Mouse (Mus musculus) forebrain, embryonic 12.5 days (tissue): ENCODE measurements around the gene Rd3l. TPM values are rescaled to one million over a fixed set of nuclear protein-coding genes. Genes with fewer than 3 reads are reported as not detected.

ENCODE experiments used
- ATAC-seq: fragments of 200-750 bp; cut with Nextera tagmentation; 2 replicates; pipeline ENCODE4 v1.8.0; 2017; ENCODE audit warnings: moderate TSS enrichment; ENCODE audit not compliant: low FRiP score
- H3K27ac ChIP-seq: fragments of 300-500 bp; sonication (generic); 2 replicates; pipeline ENCODE4 v1.5.1; 2016; ENCODE audit warnings: mild to moderate bottlenecking
- H3K27me3 ChIP-seq: fragments of 300-500 bp; sonication (generic); 2 replicates; pipeline ENCODE4 v1.6.1; 2016; ENCODE audit warnings: mild to moderate bottlenecking
- H3K36me3 ChIP-seq: fragments of 300-500 bp; sonication (generic); replicated peaks from 2 replicates; pipeline ENCODE4 v1.6.1; 2016; ENCODE audit warnings: mild to moderate bottlenecking
- H3K4me1 ChIP-seq: fragments of 300-500 bp; sonication (generic); 2 replicates; pipeline ENCODE4 v1.6.1; 2016
- H3K4me2 ChIP-seq: fragments of 300-500 bp; sonication (generic); 2 replicates; pipeline ENCODE4 v1.6.1; 2016; ENCODE audit warnings: mild to moderate bottlenecking, moderate library complexity
- H3K4me3 ChIP-seq: fragments of 300-500 bp; sonication (generic); replicated peaks from 2 replicates; pipeline ENCODE4 v1.5.1; 2016; ENCODE audit warnings: mild to moderate bottlenecking
- H3K9ac ChIP-seq: fragments of 300-500 bp; sonication (generic); 2 replicates; pipeline ENCODE4 v1.6.1; 2016; ENCODE audit warnings: mild to moderate bottlenecking
- H3K9me3 ChIP-seq: fragments of 300-500 bp; sonication (generic); 2 replicates; pipeline ENCODE4 v1.6.1; 2016
- WGBS: fragments of 180-500 bp; shearing (Covaris S2); methylation state at CpG from one replicate; pipeline ENCODE4 v1.1.7; 2016; 5-methylcytosine and 5-hydroxymethylcytosine counted together
- polyA plus RNA-seq: library from polyadenylated mRNA; unstranded; fragments of >200 nt; fragmentation: Nextera tagmentation; extraction: Ambion mirVana; gene quantifications from 2 replicates; pipeline ENCODE4 v1.2.1, GENCODE M21; 2016

Gene Rd3l
- polyA plus RNA-seq, 1 experiment from 2014 or later, result not detected

DNA sequence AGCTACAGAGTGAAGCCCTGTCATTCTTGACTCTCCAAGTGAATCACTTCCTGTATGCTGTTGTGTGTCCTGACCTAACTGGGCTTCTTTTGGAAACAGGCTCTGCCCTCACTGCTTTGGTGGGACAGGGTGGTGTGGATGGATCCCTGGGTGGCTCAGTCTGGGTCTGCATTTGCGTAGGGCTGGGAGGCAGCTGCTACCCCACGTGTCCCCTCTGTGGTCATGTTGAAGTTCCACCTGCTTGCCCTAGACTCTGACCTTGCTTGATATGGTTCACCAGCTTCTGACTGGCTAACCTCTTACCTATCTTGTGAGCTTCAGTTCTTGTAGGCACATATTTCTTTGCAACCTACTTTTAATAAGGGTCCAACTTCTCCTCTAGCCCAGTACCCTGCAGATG lies 14.0 kb upstream of the Rd3l start:
- WGBS, result 91% methylated on average over 2 of the region's 2 CpGs
- Histone ChIP-seq H3K36me3 (no peaks in the 10 kb centered on the region), H3K27me3 (no peaks in the 10 kb centered on the region), H3K4me3 (no peak overlapping the region), H3K4me1 (no peaks in the 10 kb centered on the region), H3K27ac (no peak overlapping the region), H3K4me2 (no peak overlapping the region), H3K9ac (no peak overlapping the region), H3K9me3 (no peaks in the 10 kb centered on the region)
- ATAC-seq, result no peak

GRCm38 (mm10) chr12:111992626-111993025 lies 11.5 kb upstream of the Rd3l start:
- Histone ChIP-seq H3K36me3 (no peaks in the 10 kb centered on the region), H3K27ac (no peak overlapping the region), H3K4me3 (no peak overlapping the region), H3K27me3 (no peaks in the 10 kb centered on the region), H3K9ac (no peak overlapping the region), H3K4me2 (no peak overlapping the region), H3K4me1 (no peaks in the 10 kb centered on the region), H3K9me3 (no peaks in the 10 kb centered on the region)
- 90% methylated on average over 5 of the region's 5 CpGs for whole genome bisulfite sequencing
- ATAC-seq, result no peak

- WGBS, result 50% methylated on average over 9 of the region's 9 CpGs
- Histone ChIP-seq H3K27me3 (no peaks in the 10 kb centered on the region), H3K9ac (no peak overlapping the region), H3K4me2 (no peak overlapping the region), H3K9me3 (no peaks in the 10 kb centered on the region), H3K4me3 (no peak overlapping the region), H3K4me1 (no peaks in the 10 kb centered on the region), H3K36me3 (no peaks in the 10 kb centered on the region), H3K27ac (no peak overlapping the region)
- no peak for ATAC-seq
Observed at GRCm38 (mm10) chr12:111986756-111987155, 5.6 kb upstream of the Rd3l start.

- ATAC-seq, result no peak
- Histone ChIP-seq H3K4me1 (no peaks in the 10 kb centered on the region), H3K9ac (no peak overlapping the region), H3K4me3 (no peak overlapping the region), H3K27ac (no peak overlapping the region), H3K4me2 (no peak overlapping the region), H3K9me3 (no peaks in the 10 kb centered on the region), H3K36me3 (no peaks in the 10 kb centered on the region), H3K27me3 (no peaks in the 10 kb centered on the region)
- WGBS, result 80% methylated on average over 2 of the region's 2 CpGs
Observed at GRCm38 (mm10) chr12:111983165-111983564, 2.0 kb upstream of the Rd3l start.

DNA sequence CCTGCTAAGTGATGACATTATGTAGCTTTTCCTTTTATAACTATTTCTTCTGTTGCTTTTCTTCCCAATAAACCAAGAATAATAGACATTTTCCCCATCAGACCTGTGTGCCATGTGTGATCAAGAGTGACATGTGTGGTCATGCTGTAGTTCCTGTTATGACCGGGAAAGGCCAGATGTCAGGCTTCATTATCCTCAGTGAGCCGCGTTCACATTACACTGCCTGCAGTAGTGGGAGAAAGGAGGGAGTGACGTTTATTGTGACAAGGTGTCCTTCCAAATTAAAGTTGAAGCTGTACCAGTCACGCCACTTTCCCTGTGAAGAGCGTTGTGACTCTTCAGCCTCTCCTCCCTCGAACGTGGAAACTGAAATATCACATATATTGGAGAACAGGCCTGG lies 714 bp upstream of the Rd3l start:
- Histone ChIP-seq H3K36me3 (no peaks in the 10 kb centered on the region), H3K4me3 (no peak overlapping the region), H3K4me1 (no peaks in the 10 kb centered on the region), H3K9ac (no peak overlapping the region), H3K4me2 (no peak overlapping the region), H3K27me3 (no peaks in the 10 kb centered on the region), H3K27ac (no peak overlapping the region), H3K9me3 (no peaks in the 10 kb centered on the region)
- no peak for ATAC-seq
- 79% methylated on average over 8 of the region's 8 CpGs for WGBS

- no peaks in the 10 kb centered on the region for H3K36me3 ChIP-seq
- ATAC-seq, result no peak
- H3K9ac ChIP-seq, result no peak overlapping the region
- no peaks in the 10 kb centered on the region for H3K4me1 ChIP-seq
- H3K4me2 ChIP-seq, result no peak overlapping the region
- H3K9me3 ChIP-seq, result no peaks in the 10 kb centered on the region
- 85% methylated on average over 6 of the region's 6 CpGs for WGBS
- no peak overlapping the region for H3K4me3 ChIP-seq
- no peak overlapping the region for H3K27ac ChIP-seq
- no peaks in the 10 kb centered on the region for H3K27me3 ChIP-seq
Observed at GRCm38 (mm10) chr12:111978274-111978673, 2.8 kb downstream of the Rd3l start.

- H3K9ac ChIP-seq, result no peak overlapping the region
- ATAC-seq, result no peak
- WGBS, result 68% methylated on average over 6 of the region's 6 CpGs
- H3K4me3 ChIP-seq, result no peak overlapping the region
- no peak overlapping the region for H3K27ac ChIP-seq
- H3K4me1 ChIP-seq, result no peaks in the 10 kb centered on the region
- H3K36me3 ChIP-seq, result no peaks in the 10 kb centered on the region
- no peak overlapping the region for H3K4me2 ChIP-seq
- no peaks in the 10 kb centered on the region for H3K9me3 ChIP-seq
- no peaks in the 10 kb centered on the region for H3K27me3 ChIP-seq
Observed at GRCm38 (mm10) chr12:111977138-111977537, 4.0 kb downstream of the Rd3l start.

DNA sequence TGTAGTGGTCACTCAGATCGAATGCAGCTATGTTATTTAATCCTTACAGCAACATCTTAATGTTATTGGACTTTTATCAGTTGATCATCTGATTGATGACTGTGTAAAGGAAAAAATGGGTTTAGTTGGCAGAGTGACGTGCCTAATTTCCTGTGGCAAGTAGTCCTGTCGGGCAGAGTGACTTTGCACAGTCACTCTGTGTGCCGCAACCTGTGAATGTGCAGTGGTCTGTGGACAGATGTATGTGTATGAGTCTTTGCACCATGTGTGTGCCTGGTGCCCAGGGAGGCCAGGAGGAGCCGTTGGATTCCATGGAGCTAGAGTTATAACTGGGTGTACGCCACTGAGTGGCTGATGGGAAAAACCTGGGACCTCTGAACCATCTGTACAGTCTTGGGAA lies 6.5 kb downstream of the Rd3l start:
- Histone ChIP-seq H3K9ac (no peak overlapping the region), H3K4me3 (no peak overlapping the region), H3K9me3 (no peaks in the 10 kb centered on the region), H3K36me3 (no peaks in the 10 kb centered on the region), H3K4me1 (no peaks in the 10 kb centered on the region), H3K27ac (no peak overlapping the region), H3K4me2 (no peak overlapping the region), H3K27me3 (no peaks in the 10 kb centered on the region)
- no peak for ATAC-seq
- 87% methylated on average over 6 of the region's 6 CpGs for WGBS

GRCm38 (mm10) chr12:111972504-111972903 lies 8.6 kb downstream of the Rd3l start:
- Histone ChIP-seq H3K9ac (no peak overlapping the region), H3K36me3 (no peaks in the 10 kb centered on the region), H3K4me3 (no peak overlapping the region), H3K27me3 (no peaks in the 10 kb centered on the region), H3K9me3 (no peaks in the 10 kb centered on the region), H3K27ac (no peak overlapping the region), H3K4me1 (no peaks in the 10 kb centered on the region), H3K4me2 (no peak overlapping the region)
- 92% methylated on average over 10 of the region's 10 CpGs for WGBS
- no peak for ATAC-seq

GRCm38 (mm10) chr12:111971231-111971686 lies 9.9 kb downstream of the Rd3l start, which contains the start of gene Tdrd9:
Gene Tdrd9 (plus strand): TSS chr12:111971559.
- Histone ChIP-seq H3K36me3 (no peaks in the 10 kb centered on the region), H3K27me3 (no peaks in the 10 kb centered on the region), H3K9ac (no peak within 1 kb of the TSS), H3K27ac (no peak within 1 kb of the TSS), H3K4me3 (no peak within 1 kb of the TSS), H3K4me2 (no peak within 1 kb of the TSS), H3K4me1 (peaks cover 5% of the 10 kb centered on the region), H3K9me3 (no peaks in the 10 kb centered on the region)
- no peak for ATAC-seq
- WGBS, result 91% methylated on average over 18 of the region's 18 CpGs

GRCm38 (mm10) chr12:111970085-111970484 lies 11.0 kb downstream of the Rd3l start:
- no peaks in the 10 kb centered on the region for H3K36me3 ChIP-seq
- no peak overlapping the region for H3K4me3 ChIP-seq
- H3K4me1 ChIP-seq, result peaks cover 17% of the 10 kb centered on the region
- no peaks in the 10 kb centered on the region for H3K9me3 ChIP-seq
- WGBS, result 85% methylated on average over 4 of the region's 4 CpGs
- H3K9ac ChIP-seq, result no peak overlapping the region
- H3K27ac ChIP-seq, result no peak overlapping the region
- ATAC-seq, result no peak
- H3K27me3 ChIP-seq, result no peaks in the 10 kb centered on the region
- H3K4me2 ChIP-seq, result no peak overlapping the region

DNA sequence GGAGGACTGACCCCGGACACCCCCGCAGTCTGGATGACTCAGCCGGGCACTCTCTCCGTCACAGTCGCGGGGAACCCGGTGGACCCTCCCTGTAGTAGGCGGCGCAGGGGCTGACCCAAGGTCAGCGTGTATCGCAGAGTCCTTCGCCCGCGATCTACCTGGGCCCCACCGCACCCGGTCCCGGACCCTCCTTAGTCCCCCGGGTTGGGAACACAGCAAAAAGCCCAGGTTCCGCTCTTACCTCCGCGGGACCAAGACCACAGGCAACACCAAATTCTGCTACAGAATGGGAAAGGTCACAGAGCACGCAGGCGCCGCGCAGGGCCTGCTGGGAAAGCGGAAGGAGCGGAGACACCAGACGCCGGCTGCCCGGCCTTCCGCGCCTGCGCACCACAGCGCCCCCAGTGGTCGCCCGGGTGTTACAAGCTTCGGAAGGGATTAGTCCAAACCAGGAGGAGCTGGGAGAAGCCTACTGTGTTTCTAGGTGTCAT lies 14.4 kb downstream of the Rd3l start, which contains the start of gene Atp5mpl:
Atp5mpl (minus strand) TSS at position 295 of the 491 bp plus-strand sequence.
- Histone ChIP-seq H3K27ac (peak within 1 kb of the TSS; percentile 47; the same call in 1 of the 2 replicates), H3K4me2 (peak within 1 kb of the TSS; percentile 83), H3K36me3 (peaks cover 16% of the 10 kb centered on the region), H3K27me3 (no peaks in the 10 kb centered on the region), H3K4me1 (peaks cover 17% of the 10 kb centered on the region), H3K9ac (peak within 1 kb of the TSS; percentile 95), H3K4me3 (peak within 1 kb of the TSS; percentile 91), H3K9me3 (no peaks in the 10 kb centered on the region)
- ATAC-seq, result peak; percentile 91
- under 1% methylated on average over 37 of the region's 37 CpGs for WGBS

DNA sequence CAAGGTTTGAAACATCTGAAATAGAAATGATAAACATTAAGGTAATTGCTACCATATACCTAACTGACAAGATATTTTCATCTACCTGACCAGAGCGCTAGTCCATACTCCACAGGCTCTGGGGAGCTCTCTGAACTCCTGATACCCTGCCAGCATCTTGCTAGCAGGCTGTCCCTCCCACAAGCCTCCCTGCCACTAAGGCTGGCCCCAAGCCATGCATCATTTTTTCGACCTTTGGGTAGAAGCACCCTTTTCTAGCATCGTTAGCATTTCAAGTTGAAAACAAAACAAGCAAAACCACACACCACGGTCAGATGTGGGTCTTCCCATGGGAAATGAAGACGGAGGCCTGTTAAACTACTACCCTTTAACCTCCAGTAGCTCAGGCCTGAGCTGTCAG lies 17.8 kb downstream of the Rd3l start:
- 94% methylated on average over 5 of the region's 5 CpGs for WGBS
- H3K36me3 ChIP-seq, result peaks cover 42% of the 10 kb centered on the region

More for the DNA sequence above, 17.8 kb downstream of the Rd3l start:
- Histone ChIP-seq H3K4me3 (no peak overlapping the region), H3K4me1 (peaks cover 17% of the 10 kb centered on the region), H3K4me2 (no peak overlapping the region), H3K27me3 (no peaks in the 10 kb centered on the region), H3K27ac (no peak overlapping the region), H3K9me3 (peaks cover 7% of the 10 kb centered on the region; the same call in 1 of the 2 replicates), H3K9ac (no peak overlapping the region)
- ATAC-seq, result no peak
